Mouse (Mus musculus): Measurements from ENCODE around the gene Fetub. TPM values are rescaled to one million over a fixed set of nuclear protein-coding genes. Genes with fewer than 3 reads are reported as not detected.

Gene Fetub
- polyA plus RNA-seq, 1 experiment from 2014 or later: 0.16 TPM

GRCm38 (mm10) chr16:22896618-22897017, 21.5 kb upstream of the Fetub start:
- Histone ChIP-seq H3K36me3 (ENCODE audit: control insufficient read depth, insufficient read depth, low read length) (no peaks in the 10 kb centered on the region), H3K27ac (ENCODE audit: low read length) (no peak overlapping the region), H3K9ac (replicated peaks; ENCODE audit: low read depth, low read length) (no peak overlapping the region), H3K4me1 (ENCODE audit: control insufficient read depth, insufficient read depth, low read length) (no peaks in the 10 kb centered on the region), H3K4me2 (replicated peaks; ENCODE audit: low read depth, low read length) (no peak overlapping the region), H3K9me3 (ENCODE audit: control insufficient read depth, low read depth, low read length) (no peaks in the 10 kb centered on the region), H3K27me3 (ENCODE audit: control insufficient read depth, insufficient read depth, low read length) (no peaks in the 10 kb centered on the region), H3K4me3 (ENCODE audit: low read depth, low read length) (no peak overlapping the region)
- ATAC-seq (ENCODE audit: insufficient number of reproducible peaks, insufficient read depth, low FRiP score, low read depth): no peak
- 67% methylated on average over 2 of the region's 2 CpGs for WGBS

- 58% methylated on average over 5 of the region's 5 CpGs for WGBS
- Histone ChIP-seq H3K9me3 (ENCODE audit: control insufficient read depth, low read depth, low read length) (no peaks in the 10 kb centered on the region), H3K4me1 (ENCODE audit: control insufficient read depth, insufficient read depth, low read length) (no peaks in the 10 kb centered on the region), H3K9ac (replicated peaks; ENCODE audit: low read depth, low read length) (no peak overlapping the region), H3K36me3 (ENCODE audit: control insufficient read depth, insufficient read depth, low read length) (no peaks in the 10 kb centered on the region), H3K4me3 (ENCODE audit: low read depth, low read length) (no peak overlapping the region), H3K4me2 (replicated peaks; ENCODE audit: low read depth, low read length) (no peak overlapping the region), H3K27me3 (ENCODE audit: control insufficient read depth, insufficient read depth, low read length) (no peaks in the 10 kb centered on the region), H3K27ac (ENCODE audit: low read length) (no peak overlapping the region)
- ATAC-seq (ENCODE audit: insufficient number of reproducible peaks, insufficient read depth, low FRiP score, low read depth): no peak
These were observed 18.8 kb upstream of the Fetub start for GRCm38 (mm10) chr16:22899346-22899745.

GRCm38 (mm10) chr16:22899866-22900570, 18.1 kb upstream of the Fetub start:
- H3K4me2 ChIP-seq (replicated peaks; ENCODE audit: low read depth, low read length): no peak overlapping the region
- H3K4me3 ChIP-seq (ENCODE audit: low read depth, low read length): no peak overlapping the region
- no peak for ATAC-seq (ENCODE audit: insufficient number of reproducible peaks, insufficient read depth, low FRiP score, low read depth)
- H3K4me1 ChIP-seq (ENCODE audit: control insufficient read depth, insufficient read depth, low read length): no peaks in the 10 kb centered on the region
- H3K9ac ChIP-seq (replicated peaks; ENCODE audit: low read depth, low read length): no peak overlapping the region
- no peaks in the 10 kb centered on the region for H3K27me3 ChIP-seq (ENCODE audit: control insufficient read depth, insufficient read depth, low read length)
- H3K27ac ChIP-seq (ENCODE audit: low read length): no peak overlapping the region
- 65% methylated on average over 10 of the region's 10 CpGs for WGBS
- H3K36me3 ChIP-seq (ENCODE audit: control insufficient read depth, insufficient read depth, low read length): no peaks in the 10 kb centered on the region
- H3K9me3 ChIP-seq (ENCODE audit: control insufficient read depth, low read depth, low read length): no peaks in the 10 kb centered on the region

- 51% methylated on average over 3 of the region's 3 CpGs for WGBS
- ATAC-seq (ENCODE audit: insufficient number of reproducible peaks, insufficient read depth, low FRiP score, low read depth): no peak
- Histone ChIP-seq H3K9me3 (ENCODE audit: control insufficient read depth, low read depth, low read length) (no peaks in the 10 kb centered on the region), H3K4me2 (replicated peaks; ENCODE audit: low read depth, low read length) (no peak overlapping the region), H3K36me3 (ENCODE audit: control insufficient read depth, insufficient read depth, low read length) (no peaks in the 10 kb centered on the region), H3K4me1 (ENCODE audit: control insufficient read depth, insufficient read depth, low read length) (no peaks in the 10 kb centered on the region), H3K4me3 (ENCODE audit: low read depth, low read length) (no peak overlapping the region), H3K27me3 (ENCODE audit: control insufficient read depth, insufficient read depth, low read length) (no peaks in the 10 kb centered on the region), H3K9ac (replicated peaks; ENCODE audit: low read depth, low read length) (no peak overlapping the region), H3K27ac (ENCODE audit: low read length) (no peak overlapping the region)
These were observed 16.8 kb upstream of the Fetub start for GRCm38 (mm10) chr16:22901326-22901725.

GRCm38 (mm10) chr16:22909290-22909689, 8.8 kb upstream of the Fetub start:
- Histone ChIP-seq H3K4me2 (replicated peaks; ENCODE audit: low read depth, low read length) (no peak overlapping the region), H3K9ac (replicated peaks; ENCODE audit: low read depth, low read length) (no peak overlapping the region), H3K36me3 (ENCODE audit: control insufficient read depth, insufficient read depth, low read length) (no peaks in the 10 kb centered on the region), H3K4me1 (ENCODE audit: control insufficient read depth, insufficient read depth, low read length) (no peaks in the 10 kb centered on the region), H3K4me3 (ENCODE audit: low read depth, low read length) (no peak overlapping the region), H3K27ac (ENCODE audit: low read length) (no peak overlapping the region), H3K27me3 (ENCODE audit: control insufficient read depth, insufficient read depth, low read length) (no peaks in the 10 kb centered on the region), H3K9me3 (ENCODE audit: control insufficient read depth, low read depth, low read length) (no peaks in the 10 kb centered on the region)
- no peak for ATAC-seq (ENCODE audit: insufficient number of reproducible peaks, insufficient read depth, low FRiP score, low read depth)
- WGBS: 89% methylated on average over 6 of the region's 6 CpGs

- no peak overlapping the region for H3K4me2 ChIP-seq (replicated peaks; ENCODE audit: low read depth, low read length)
- no peaks in the 10 kb centered on the region for H3K4me1 ChIP-seq (ENCODE audit: control insufficient read depth, insufficient read depth, low read length)
- 79% methylated on average over 3 of the region's 3 CpGs for WGBS
- H3K9me3 ChIP-seq (ENCODE audit: control insufficient read depth, low read depth, low read length): no peaks in the 10 kb centered on the region
- H3K27ac ChIP-seq (ENCODE audit: low read length): no peak overlapping the region
- no peak for ATAC-seq (ENCODE audit: insufficient number of reproducible peaks, insufficient read depth, low FRiP score, low read depth)
- no peak overlapping the region for H3K9ac ChIP-seq (replicated peaks; ENCODE audit: low read depth, low read length)
- H3K4me3 ChIP-seq (ENCODE audit: low read depth, low read length): no peak overlapping the region
- H3K27me3 ChIP-seq (ENCODE audit: control insufficient read depth, insufficient read depth, low read length): no peaks in the 10 kb centered on the region
- no peaks in the 10 kb centered on the region for H3K36me3 ChIP-seq (ENCODE audit: control insufficient read depth, insufficient read depth, low read length)
These were observed 6.1 kb upstream of the Fetub start for GRCm38 (mm10) chr16:22911986-22912385.

GRCm38 (mm10) chr16:22912886-22913285, 5.2 kb upstream of the Fetub start:
- no peak for ATAC-seq (ENCODE audit: insufficient number of reproducible peaks, insufficient read depth, low FRiP score, low read depth)
- H3K9ac ChIP-seq (replicated peaks; ENCODE audit: low read depth, low read length): no peak overlapping the region
- H3K4me3 ChIP-seq (ENCODE audit: low read depth, low read length): no peak overlapping the region
- H3K4me2 ChIP-seq (replicated peaks; ENCODE audit: low read depth, low read length): no peak overlapping the region
- H3K4me1 ChIP-seq (ENCODE audit: control insufficient read depth, insufficient read depth, low read length): no peaks in the 10 kb centered on the region
- no peaks in the 10 kb centered on the region for H3K27me3 ChIP-seq (ENCODE audit: control insufficient read depth, insufficient read depth, low read length)
- 65% methylated on average over 6 of the region's 6 CpGs for WGBS
- no peaks in the 10 kb centered on the region for H3K9me3 ChIP-seq (ENCODE audit: control insufficient read depth, low read depth, low read length)
- H3K36me3 ChIP-seq (ENCODE audit: control insufficient read depth, insufficient read depth, low read length): no peaks in the 10 kb centered on the region
- H3K27ac ChIP-seq (ENCODE audit: low read length): no peak overlapping the region

GRCm38 (mm10) chr16:22914276-22914675, 3.9 kb upstream of the Fetub start:
- Histone ChIP-seq H3K27ac (ENCODE audit: low read length) (no peak overlapping the region), H3K27me3 (ENCODE audit: control insufficient read depth, insufficient read depth, low read length) (no peaks in the 10 kb centered on the region), H3K4me3 (ENCODE audit: low read depth, low read length) (no peak overlapping the region), H3K4me2 (replicated peaks; ENCODE audit: low read depth, low read length) (no peak overlapping the region), H3K36me3 (ENCODE audit: control insufficient read depth, insufficient read depth, low read length) (no peaks in the 10 kb centered on the region), H3K9ac (replicated peaks; ENCODE audit: low read depth, low read length) (no peak overlapping the region), H3K9me3 (ENCODE audit: control insufficient read depth, low read depth, low read length) (no peaks in the 10 kb centered on the region), H3K4me1 (ENCODE audit: control insufficient read depth, insufficient read depth, low read length) (no peaks in the 10 kb centered on the region)
- ATAC-seq (ENCODE audit: insufficient number of reproducible peaks, insufficient read depth, low FRiP score, low read depth): no peak

GRCm38 (mm10) chr16:22918664-22919312, 654 bp downstream of the Fetub start:
- 74% methylated on average over 15 of the region's 15 CpGs for WGBS
- no peaks in the 10 kb centered on the region for H3K9me3 ChIP-seq (ENCODE audit: control insufficient read depth, low read depth, low read length)
- H3K4me2 ChIP-seq (replicated peaks; ENCODE audit: low read depth, low read length): no peak overlapping the region
- H3K36me3 ChIP-seq (ENCODE audit: control insufficient read depth, insufficient read depth, low read length): no peaks in the 10 kb centered on the region
- no peaks in the 10 kb centered on the region for H3K27me3 ChIP-seq (ENCODE audit: control insufficient read depth, insufficient read depth, low read length)
- no peak overlapping the region for H3K9ac ChIP-seq (replicated peaks; ENCODE audit: low read depth, low read length)
- H3K27ac ChIP-seq (ENCODE audit: low read length): no peak overlapping the region
- H3K4me1 ChIP-seq (ENCODE audit: control insufficient read depth, insufficient read depth, low read length): no peaks in the 10 kb centered on the region
- H3K4me3 ChIP-seq (ENCODE audit: low read depth, low read length): no peak overlapping the region
- ATAC-seq (ENCODE audit: insufficient number of reproducible peaks, insufficient read depth, low FRiP score, low read depth): no peak

Data from stomach, embryonic 14.5 days (tissue).